Mouse (Mus musculus) forebrain, embryonic 12.5 days (tissue): ENCODE measurements around the gene Tgfb1. TPM values are rescaled to one million over a fixed set of nuclear protein-coding genes. Genes with fewer than 3 reads are reported as not detected.

ENCODE experiments used
- ATAC-seq: fragments of 200-750 bp; cut with Nextera tagmentation; 2 replicates; pipeline ENCODE4 v1.8.0; 2017; ENCODE audit warnings: moderate TSS enrichment; ENCODE audit not compliant: low FRiP score
- H3K27ac ChIP-seq: fragments of 300-500 bp; sonication (generic); 2 replicates; pipeline ENCODE4 v1.5.1; 2016; ENCODE audit warnings: mild to moderate bottlenecking
- H3K27me3 ChIP-seq: fragments of 300-500 bp; sonication (generic); 2 replicates; pipeline ENCODE4 v1.6.1; 2016; ENCODE audit warnings: mild to moderate bottlenecking
- H3K36me3 ChIP-seq: fragments of 300-500 bp; sonication (generic); replicated peaks from 2 replicates; pipeline ENCODE4 v1.6.1; 2016; ENCODE audit warnings: mild to moderate bottlenecking
- H3K4me1 ChIP-seq: fragments of 300-500 bp; sonication (generic); 2 replicates; pipeline ENCODE4 v1.6.1; 2016
- H3K4me2 ChIP-seq: fragments of 300-500 bp; sonication (generic); 2 replicates; pipeline ENCODE4 v1.6.1; 2016; ENCODE audit warnings: mild to moderate bottlenecking, moderate library complexity
- H3K4me3 ChIP-seq: fragments of 300-500 bp; sonication (generic); replicated peaks from 2 replicates; pipeline ENCODE4 v1.5.1; 2016; ENCODE audit warnings: mild to moderate bottlenecking
- H3K9ac ChIP-seq: fragments of 300-500 bp; sonication (generic); 2 replicates; pipeline ENCODE4 v1.6.1; 2016; ENCODE audit warnings: mild to moderate bottlenecking
- H3K9me3 ChIP-seq: fragments of 300-500 bp; sonication (generic); 2 replicates; pipeline ENCODE4 v1.6.1; 2016
- WGBS: fragments of 180-500 bp; shearing (Covaris S2); methylation state at CpG from one replicate; pipeline ENCODE4 v1.1.7; 2016; 5-methylcytosine and 5-hydroxymethylcytosine counted together
- polyA plus RNA-seq: library from polyadenylated mRNA; unstranded; fragments of >200 nt; fragmentation: Nextera tagmentation; extraction: Ambion mirVana; gene quantifications from 2 replicates; pipeline ENCODE4 v1.2.1, GENCODE M21; 2016

Gene Tgfb1
- polyA plus RNA-seq = 1.3 and 1.6 TPM in 2 replicates

- Histone ChIP-seq H3K27me3 (peaks cover 67% of the 10 kb centered on the region), H3K9me3 (no peaks in the 10 kb centered on the region), H3K4me1 (peaks cover 36% of the 10 kb centered on the region), H3K36me3 (peaks cover 8% of the 10 kb centered on the region; the same call in 1 of the 2 replicates), H3K4me2 (peak within 1 kb of the TSS; percentile 71), H3K9ac (peak within 1 kb of the TSS; percentile 60), H3K27ac (no peak within 1 kb of the TSS), H3K4me3 (peak within 1 kb of the TSS; percentile 51)
- 1% methylated on average over 57 of the region's 69 CpGs for WGBS
- peak; percentile 44; the same call in 1 of the 2 replicates for ATAC-seq
Measured at GRCm38 (mm10) chr7:25686680-25687531, at the start of gene Tgfb1. Gene Tgfb1 (plus strand): TSS chr7:25687002.

GRCm38 (mm10) chr7:25637099-25637498 is 49.7 kb upstream of the Tgfb1 start:
- no peak overlapping the region for H3K4me3 ChIP-seq
- 90% methylated on average over 5 of the region's 5 CpGs for WGBS
- H3K27ac ChIP-seq = no peak overlapping the region
- no peak for ATAC-seq
- no peaks in the 10 kb centered on the region for H3K27me3 ChIP-seq
- H3K9ac ChIP-seq = no peak overlapping the region
- H3K4me1 ChIP-seq = no peaks in the 10 kb centered on the region
- H3K36me3 ChIP-seq = peaks cover 18% of the 10 kb centered on the region; the same call in 1 of the 2 replicates
- H3K4me2 ChIP-seq = no peak overlapping the region
- H3K9me3 ChIP-seq = no peaks in the 10 kb centered on the region

GRCm38 (mm10) chr7:25639754-25640153 is 47.0 kb upstream of the Tgfb1 start:
- no peaks in the 10 kb centered on the region for H3K27me3 ChIP-seq
- H3K4me1 ChIP-seq = no peaks in the 10 kb centered on the region
- ATAC-seq = no peak
- H3K9ac ChIP-seq = no peak overlapping the region
- H3K4me2 ChIP-seq = no peak overlapping the region
- WGBS = 93% methylated on average over 4 of the region's 4 CpGs
- no peak overlapping the region for H3K4me3 ChIP-seq
- H3K9me3 ChIP-seq = no peaks in the 10 kb centered on the region
- no peak overlapping the region for H3K27ac ChIP-seq
- H3K36me3 ChIP-seq = 0 out of 2 replicates have a peak, but pooled peaks cover 14% of the 10 kb centered on the region

GRCm38 (mm10) chr7:25644136-25644535 is 42.7 kb upstream of the Tgfb1 start:
- Histone ChIP-seq H3K9me3 (no peaks in the 10 kb centered on the region), H3K9ac (no peak overlapping the region), H3K36me3 (no peaks in the 10 kb centered on the region), H3K27me3 (no peaks in the 10 kb centered on the region), H3K27ac (no peak overlapping the region), H3K4me3 (no peak overlapping the region), H3K4me1 (peaks cover 4% of the 10 kb centered on the region; the same call in 1 of the 2 replicates), H3K4me2 (no peak overlapping the region)
- no peak for ATAC-seq
- 85% methylated on average over 10 of the region's 10 CpGs for WGBS

- H3K27me3 ChIP-seq = no peaks in the 10 kb centered on the region
- WGBS = 78% methylated on average over 4 of the region's 4 CpGs
- ATAC-seq = no peak
Measured at GRCm38 (mm10) chr7:25644631-25645030, 42.2 kb upstream of the Tgfb1 start.

GRCm38 (mm10) chr7:25645074-25645473 is 41.7 kb upstream of the Tgfb1 start:
- 35% methylated on average over 14 of the region's 14 CpGs for WGBS
- H3K4me3 ChIP-seq = no peak overlapping the region
- no peaks in the 10 kb centered on the region for H3K27me3 ChIP-seq
- no peak overlapping the region for H3K4me2 ChIP-seq
- no peak for ATAC-seq
- H3K9ac ChIP-seq = no peak overlapping the region
- no peaks in the 10 kb centered on the region for H3K9me3 ChIP-seq
- no peak overlapping the region for H3K27ac ChIP-seq
- peaks cover 4% of the 10 kb centered on the region; the same call in 1 of the 2 replicates for H3K4me1 ChIP-seq
- no peaks in the 10 kb centered on the region for H3K36me3 ChIP-seq

More at GRCm38 (mm10) chr7:25644631-25645030, 42.2 kb upstream of the Tgfb1 start:
- no peaks in the 10 kb centered on the region for H3K9me3 ChIP-seq
- H3K4me3 ChIP-seq = no peak overlapping the region
- no peaks in the 10 kb centered on the region for H3K36me3 ChIP-seq
- H3K27ac ChIP-seq = no peak overlapping the region; the same call in 1 of the 2 replicates
- no peak overlapping the region for H3K9ac ChIP-seq
- H3K4me2 ChIP-seq = no peak overlapping the region
- peaks cover 4% of the 10 kb centered on the region; the same call in 1 of the 2 replicates for H3K4me1 ChIP-seq

GRCm38 (mm10) chr7:25647574-25648123 is 39.2 kb upstream of the Tgfb1 start:
- Histone ChIP-seq H3K4me2 (no peak overlapping the region), H3K4me3 (no peak overlapping the region), H3K27ac (no peak overlapping the region), H3K36me3 (no peaks in the 10 kb centered on the region), H3K9me3 (no peaks in the 10 kb centered on the region), H3K9ac (no peak overlapping the region), H3K4me1 (peaks cover 4% of the 10 kb centered on the region; the same call in 1 of the 2 replicates), H3K27me3 (no peaks in the 10 kb centered on the region)
- WGBS = 63% methylated on average over 5 of the region's 5 CpGs
- no peak for ATAC-seq

GRCm38 (mm10) chr7:25649839-25650238 is 37.0 kb upstream of the Tgfb1 start:
- Histone ChIP-seq H3K36me3 (no peaks in the 10 kb centered on the region), H3K27me3 (no peaks in the 10 kb centered on the region), H3K9me3 (no peaks in the 10 kb centered on the region), H3K4me3 (no peak overlapping the region), H3K4me1 (peaks cover 4% of the 10 kb centered on the region; the same call in 1 of the 2 replicates), H3K27ac (no peak overlapping the region), H3K4me2 (no peak overlapping the region), H3K9ac (no peak overlapping the region)
- WGBS = 80% methylated on average over 5 of the region's 5 CpGs
- ATAC-seq = no peak

- no peak overlapping the region for H3K4me2 ChIP-seq
- no peaks in the 10 kb centered on the region for H3K36me3 ChIP-seq
- no peak overlapping the region for H3K4me3 ChIP-seq
- 94% methylated on average over 8 of the region's 8 CpGs for WGBS
- peaks cover 4% of the 10 kb centered on the region; the same call in 1 of the 2 replicates for H3K4me1 ChIP-seq
- ATAC-seq = no peak
- no peak overlapping the region for H3K27ac ChIP-seq
- no peak overlapping the region for H3K9ac ChIP-seq
- no peaks in the 10 kb centered on the region for H3K9me3 ChIP-seq
- H3K27me3 ChIP-seq = no peaks in the 10 kb centered on the region
Measured at GRCm38 (mm10) chr7:25651281-25651680, 35.5 kb upstream of the Tgfb1 start.

- peaks cover 8% of the 10 kb centered on the region; the same call in 1 of the 2 replicates for H3K4me1 ChIP-seq
- H3K36me3 ChIP-seq = no peaks in the 10 kb centered on the region
- no peak for ATAC-seq
Measured at GRCm38 (mm10) chr7:25652244-25652759, 34.5 kb upstream of the Tgfb1 start.

GRCm38 (mm10) chr7:25655601-25656428 is 31.0 kb upstream of the Tgfb1 start:
- H3K9me3 ChIP-seq = no peaks in the 10 kb centered on the region
- no peaks in the 10 kb centered on the region for H3K36me3 ChIP-seq
- no peak for ATAC-seq
- no peak overlapping the region for H3K27ac ChIP-seq
- H3K4me1 ChIP-seq = peaks cover 23% of the 10 kb centered on the region
- no peak overlapping the region for H3K9ac ChIP-seq
- H3K4me3 ChIP-seq = no peak overlapping the region
- H3K27me3 ChIP-seq = no peaks in the 10 kb centered on the region
- no peak overlapping the region for H3K4me2 ChIP-seq
- 85% methylated on average over 11 of the region's 11 CpGs for WGBS

More at GRCm38 (mm10) chr7:25652244-25652759, 34.5 kb upstream of the Tgfb1 start:
- WGBS = 93% methylated on average over 12 of the region's 12 CpGs
- Histone ChIP-seq H3K9ac (no peak overlapping the region), H3K9me3 (no peaks in the 10 kb centered on the region), H3K4me3 (no peak overlapping the region), H3K27me3 (no peaks in the 10 kb centered on the region), H3K4me2 (no peak overlapping the region), H3K27ac (no peak overlapping the region)
